Mouse (Mus musculus): ENCODE results near the gene Hdac6. TPM values are rescaled to one million over a fixed set of nuclear protein-coding genes. Genes with fewer than 3 reads are reported as not detected.
"Not testable (repeated sequence)": the region's sequence is repeated elsewhere in the genome, so short reads cannot be mapped to it uniquely, and the experiment has no call there.

Hdac6 gene
- polyA plus RNA-seq, 1 experiment from 2014 or later: 42.2 TPM

- Histone ChIP-seq H3K4me2 (replicated peaks) (no peak overlapping the region), H3K9me3 (no peaks in the 10 kb centered on the region), H3K4me3 (no peak overlapping the region), H3K27me3 (no peaks in the 10 kb centered on the region), H3K4me1 (no peaks in the 10 kb centered on the region), H3K36me3 (no peaks in the 10 kb centered on the region), H3K27ac (no peak overlapping the region), H3K9ac (no peak overlapping the region)
- no peak for ATAC-seq (ENCODE audit: low FRiP score, low read depth)
- WGBS: 86% methylated on average over 9 of the region's 9 CpGs
Measured at GRCm38 (mm10) chrX:7958868-7959267, 11.2 kb upstream of the Hdac6 start.

- Histone ChIP-seq H3K27me3 (no peaks in the 10 kb centered on the region), H3K36me3 (no peaks in the 10 kb centered on the region), H3K4me2 (replicated peaks) (no peak overlapping the region), H3K4me3 (no peak overlapping the region), H3K9me3 (no peaks in the 10 kb centered on the region), H3K4me1 (no peaks in the 10 kb centered on the region), H3K9ac (no peak overlapping the region), H3K27ac (no peak overlapping the region)
- no peak for ATAC-seq (ENCODE audit: low FRiP score, low read depth)
- WGBS: 92% methylated on average over 7 of the region's 7 CpGs
Measured at GRCm38 (mm10) chrX:7950091-7950490, 2.4 kb upstream of the Hdac6 start.

- Histone ChIP-seq H3K4me2 (replicated peaks) (peak overlapping the region; percentile 56), H3K9me3 (no peaks in the 10 kb centered on the region), H3K4me3 (peak overlapping the region; percentile 42), H3K9ac (peak overlapping the region; percentile 59), H3K27me3 (no peaks in the 10 kb centered on the region), H3K4me1 (no peaks in the 10 kb centered on the region), H3K36me3 (peaks cover 4% of the 10 kb centered on the region; the same call in 1 of the 2 replicates), H3K27ac (peak overlapping the region; percentile 48; the same call in 1 of the 2 replicates)
- WGBS: 17% methylated on average over 38 of the region's 38 CpGs
- ATAC-seq (ENCODE audit: low FRiP score, low read depth): no peak; the same call in 1 of the 2 replicates
Measured at GRCm38 (mm10) chrX:7947900-7948492, 307 bp upstream of the Hdac6 start.

- Histone ChIP-seq H3K27me3 (no peaks in the 10 kb centered on the region), H3K9me3 (no peaks in the 10 kb centered on the region), H3K27ac (no peak overlapping the region), H3K4me2 (replicated peaks) (no peak overlapping the region), H3K4me1 (no peaks in the 10 kb centered on the region), H3K36me3 (peaks cover 10% of the 10 kb centered on the region), H3K9ac (no peak overlapping the region), H3K4me3 (no peak overlapping the region)
- no peak for ATAC-seq (ENCODE audit: low FRiP score, low read depth)
- 69% methylated on average over 8 of the region's 8 CpGs for WGBS
Measured at GRCm38 (mm10) chrX:7945618-7946017, 2.1 kb downstream of the Hdac6 start.

- H3K9me3 ChIP-seq: no peaks in the 10 kb centered on the region
- H3K27ac ChIP-seq: no peak overlapping the region
- 85% methylated on average over 6 of the region's 6 CpGs for WGBS
- H3K36me3 ChIP-seq: peaks cover 37% of the 10 kb centered on the region
- no peaks in the 10 kb centered on the region for H3K4me1 ChIP-seq
- ATAC-seq (ENCODE audit: low FRiP score, low read depth): no peak
- no peak overlapping the region for H3K4me3 ChIP-seq
- H3K4me2 ChIP-seq (replicated peaks): no peak overlapping the region
- H3K9ac ChIP-seq: no peak overlapping the region
- no peaks in the 10 kb centered on the region for H3K27me3 ChIP-seq
Measured at GRCm38 (mm10) chrX:7937667-7938066, 10.0 kb downstream of the Hdac6 start.

GRCm38 (mm10) chrX:7936874-7937273 is 10.8 kb downstream of the Hdac6 start:
- no peaks in the 10 kb centered on the region for H3K4me1 ChIP-seq
- H3K27me3 ChIP-seq: no peaks in the 10 kb centered on the region
- no peaks in the 10 kb centered on the region for H3K9me3 ChIP-seq
- H3K27ac ChIP-seq: no peak overlapping the region
- no peak for ATAC-seq (ENCODE audit: low FRiP score, low read depth)
- no peak overlapping the region for H3K9ac ChIP-seq
- no peak overlapping the region for H3K4me3 ChIP-seq
- peaks cover 40% of the 10 kb centered on the region for H3K36me3 ChIP-seq
- WGBS: 45% methylated on average over 11 of the region's 11 CpGs
- H3K4me2 ChIP-seq (replicated peaks): no peak overlapping the region

GRCm38 (mm10) chrX:7928270-7928790 is 19.4 kb downstream of the Hdac6 start, which contains the start of gene Eras:
Gene Eras (minus strand): TSS chrX:7928607.
- H3K9ac ChIP-seq: no peak within 1 kb of the TSS
- no peaks in the 10 kb centered on the region for H3K4me1 ChIP-seq
- H3K9me3 ChIP-seq: peaks cover 4% of the 10 kb centered on the region; the same call in 1 of the 2 replicates
- WGBS: 12% methylated on average over 16 of the region's 19 CpGs
- ATAC-seq (ENCODE audit: low FRiP score, low read depth): no peak
- peaks cover 29% of the 10 kb centered on the region for H3K36me3 ChIP-seq
- no peak within 1 kb of the TSS for H3K4me2 ChIP-seq (replicated peaks)
- peaks cover 67% of the 10 kb centered on the region for H3K27me3 ChIP-seq
- no peak within 1 kb of the TSS for H3K4me3 ChIP-seq
- H3K27ac ChIP-seq: no peak within 1 kb of the TSS

- Histone ChIP-seq H3K9me3 (peaks cover 4% of the 10 kb centered on the region; the same call in 1 of the 2 replicates), H3K27me3 (peaks cover 79% of the 10 kb centered on the region), H3K4me1 (no peaks in the 10 kb centered on the region), H3K4me3 (no peak overlapping the region), H3K9ac (no peak overlapping the region), H3K27ac (no peak overlapping the region), H3K36me3 (peaks cover 25% of the 10 kb centered on the region), H3K4me2 (replicated peaks) (no peak overlapping the region)
- ATAC-seq (ENCODE audit: low FRiP score, low read depth): no peak
- 16% methylated on average over 10 of the region's 10 CpGs for WGBS
Measured at GRCm38 (mm10) chrX:7927116-7927515, 20.6 kb downstream of the Hdac6 start.

GRCm38 (mm10) chrX:7926266-7926665 is 21.4 kb downstream of the Hdac6 start:
- no peak overlapping the region for H3K9ac ChIP-seq
- ATAC-seq (ENCODE audit: low FRiP score, low read depth): no peak
- WGBS: 62% methylated on average over 6 of the region's 6 CpGs
- H3K27ac ChIP-seq: no peak overlapping the region
- H3K4me2 ChIP-seq (replicated peaks): no peak overlapping the region
- H3K27me3 ChIP-seq: peaks cover 88% of the 10 kb centered on the region
- no peaks in the 10 kb centered on the region for H3K4me1 ChIP-seq
- H3K9me3 ChIP-seq: peaks cover 4% of the 10 kb centered on the region; the same call in 1 of the 2 replicates
- H3K4me3 ChIP-seq: no peak overlapping the region
- peaks cover 17% of the 10 kb centered on the region for H3K36me3 ChIP-seq

- 10% methylated on average over 44 of the region's 48 CpGs for WGBS
- no peaks in the 10 kb centered on the region for H3K9me3 ChIP-seq
- H3K27me3 ChIP-seq: peaks cover 85% of the 10 kb centered on the region
- H3K27ac ChIP-seq: no peak overlapping the region
- H3K36me3 ChIP-seq: no peaks in the 10 kb centered on the region
- H3K4me1 ChIP-seq: no peaks in the 10 kb centered on the region
- no peak overlapping the region for H3K9ac ChIP-seq
- H3K4me3 ChIP-seq: peak overlapping the region; percentile 31
- no peak for ATAC-seq (ENCODE audit: low FRiP score, low read depth)
- peak overlapping the region; percentile 58 for H3K4me2 ChIP-seq (replicated peaks)
Measured at GRCm38 (mm10) chrX:7922032-7922431, 25.7 kb downstream of the Hdac6 start.

- no peak for ATAC-seq (ENCODE audit: low FRiP score, low read depth)
- Histone ChIP-seq H3K4me2 (replicated peaks) (peak within 1 kb of the TSS; percentile 56), H3K27ac (no peak within 1 kb of the TSS), H3K4me3 (peak within 1 kb of the TSS; percentile 30), H3K36me3 (no peaks in the 10 kb centered on the region), H3K4me1 (no peaks in the 10 kb centered on the region), H3K9me3 (no peaks in the 10 kb centered on the region), H3K27me3 (peaks cover 66% of the 10 kb centered on the region), H3K9ac (no peak within 1 kb of the TSS)
- 20% methylated on average over 29 of the region's 40 CpGs for WGBS
Measured at GRCm38 (mm10) chrX:7919601-7920383, 27.9 kb downstream of the Hdac6 start, which contains the start of gene Pcsk1n. Gene Pcsk1n (plus strand): TSS chrX:7919822.

GRCm38 (mm10) chrX:7917960-7918359 is 29.7 kb downstream of the Hdac6 start:
- peaks cover 48% of the 10 kb centered on the region for H3K27me3 ChIP-seq
- not testable (repeated sequence) for H3K4me1 ChIP-seq; H3K36me3 ChIP-seq; H3K9ac ChIP-seq; H3K4me2 ChIP-seq (replicated peaks); ATAC-seq (ENCODE audit: low FRiP score, low read depth); H3K27ac ChIP-seq; H3K9me3 ChIP-seq; H3K4me3 ChIP-seq
- 60% methylated on average over 6 of the region's 6 CpGs for WGBS
